Mouse (Mus musculus): Measurements from ENCODE around the gene Taar6. TPM values are rescaled to one million over a fixed set of nuclear protein-coding genes. Genes with fewer than 3 reads are reported as not detected.

The Taar6 gene
- total and polyA plus RNA-seq, 3 experiments, result not detected

GRCm38 (mm10) chr10:23942465-23942864, 43.0 kb downstream of the Taar6 start:
- TF ChIP-seq ETS1 (IDR thresholded peaks at IDR 0.05; ENCODE audit: low read depth, low read length) (no peak), MYB (IDR thresholded peaks at IDR 0.05; ENCODE audit: low read depth, low read length) (no peak), CHD1 (IDR thresholded peaks at IDR 0.05; ENCODE audit: low read depth, low read length) (no peak), ZKSCAN1 (IDR thresholded peaks at IDR 0.05; ENCODE audit: low read depth, low read length) (no peak), CTCF (IDR thresholded peaks at IDR 0.05 in 2 of 3, conservative IDR thresholded peaks at IDR 0.05 in 1 of 3; ENCODE audit: control insufficient read depth in 1 of 3, insufficient read depth in 1 of 3, low read depth in 2 of 3, low read length in 3 of 3, poor library complexity in 1 of 3, severe bottlenecking in 1 of 3) (peak; percentile 66 to 67 (median 66)), SMC3 (IDR thresholded peaks at IDR 0.05; ENCODE audit: low read depth, low read length) (peak; percentile 64), RAD21 (IDR thresholded peaks at IDR 0.05; ENCODE audit: low read depth, low read length) (peak; percentile 35), TAL1 (IDR thresholded peaks at IDR 0.05; ENCODE audit: low read length) (no peak), GABPA (IDR thresholded peaks at IDR 0.05; ENCODE audit: low read depth, low read length) (no peak), ELF1 (IDR thresholded peaks at IDR 0.05; ENCODE audit: low read depth, low read length) (no peak), TCF12 (IDR thresholded peaks at IDR 0.05; ENCODE audit: low read depth, low read length) (no peak)
- H3K27ac ChIP-seq (ENCODE audit: control insufficient read depth, low read depth, low read length), result no peak overlapping the region

GRCm38 (mm10) chr10:23938312-23938711, 47.1 kb downstream of the Taar6 start, which contains the start of gene Taar2:
Gene Taar2, plus strand, starts transcription at chr10:23938572.
- Histone ChIP-seq H3K9ac (ENCODE audit: control insufficient read depth, low read depth, low read length, poor library complexity, severe bottlenecking) (no peak within 1 kb of the TSS), H3K9me3 (replicated peaks; ENCODE audit: insufficient read depth, low read length) (no peaks in the 10 kb centered on the region), H3K27me3 (ENCODE audit: control insufficient read depth in 1 of 2, insufficient read depth in 2 of 2, low read length in 2 of 2) (no peaks in the 10 kb centered on the region; a peak in 1 of 4 replicates), H3K36me3 (ENCODE audit: control insufficient read depth in 1 of 2, insufficient read depth in 2 of 2, low read length in 2 of 2) (no peaks in the 10 kb centered on the region), H3K4me1 (ENCODE audit: control insufficient read depth in 1 of 2, insufficient read depth in 2 of 2, low read length in 2 of 2) (no peaks in the 10 kb centered on the region), H3K27ac (ENCODE audit: control insufficient read depth, low read depth, low read length) (no peak within 1 kb of the TSS), H3K4me3 (ENCODE audit: control insufficient read depth in 1 of 2, insufficient read depth in 1 of 2, low read depth in 2 of 2, low read length in 2 of 2) (no peak within 1 kb of the TSS), H3K79me2 (ENCODE audit: control insufficient read depth, insufficient read depth, low read length, poor library complexity) (no peaks in the 10 kb centered on the region)
- DNase-seq (ENCODE audit: low read depth, low spot score), result no peak
- TF ChIP-seq MYC (IDR thresholded peaks at IDR 0.05; ENCODE audit: low read depth, low read length) (no peak), CHD1 (IDR thresholded peaks at IDR 0.05; ENCODE audit: low read depth, low read length) (no peak), SIN3A (IDR thresholded peaks at IDR 0.05; ENCODE audit: low read length) (no peak), MAX (IDR thresholded peaks at IDR 0.05; ENCODE audit: low read length) (no peak), CHD2 (IDR thresholded peaks at IDR 0.05; ENCODE audit: low read length) (no peak), RAD21 (IDR thresholded peaks at IDR 0.05; ENCODE audit: low read depth, low read length) (no peak), GATA1 (IDR thresholded peaks at IDR 0.05; ENCODE audit: low read depth, low read length) (no peak), E2F4 (IDR thresholded peaks at IDR 0.05; ENCODE audit: borderline replicate concordance, low read depth, low read length) (no peak), TBP (IDR thresholded peaks at IDR 0.05; ENCODE audit: low read depth, low read length) (no peak), POLR2AphosphoS2 (IDR thresholded peaks at IDR 0.05; ENCODE audit: low read length) (no peak), MAZ (IDR thresholded peaks at IDR 0.05; ENCODE audit: low read depth, low read length) (no peak), ZMIZ1 (IDR thresholded peaks at IDR 0.05; ENCODE audit: low read depth, low read length) (no peak)

More at GRCm38 (mm10) chr10:23942465-23942864, 43.0 kb downstream of the Taar6 start:
- no peak overlapping the region for H3K9ac ChIP-seq (ENCODE audit: control insufficient read depth, low read depth, low read length, poor library complexity, severe bottlenecking)
- DNase-seq (ENCODE audit: low read depth, low spot score), result peak; percentile 64
- no peaks in the 10 kb centered on the region for H3K9me3 ChIP-seq (replicated peaks; ENCODE audit: insufficient read depth, low read length)
- H3K36me3 ChIP-seq (ENCODE audit: control insufficient read depth in 1 of 2, insufficient read depth in 2 of 2, low read length in 2 of 2), result no peaks in the 10 kb centered on the region
- no peak overlapping the region for H3K4me3 ChIP-seq (ENCODE audit: control insufficient read depth in 1 of 2, insufficient read depth in 1 of 2, low read depth in 2 of 2, low read length in 2 of 2)
- H3K27me3 ChIP-seq (ENCODE audit: control insufficient read depth in 1 of 2, insufficient read depth in 2 of 2, low read length in 2 of 2), result no peaks in the 10 kb centered on the region; a peak in 1 of 4 replicates
- no peaks in the 10 kb centered on the region for H3K4me1 ChIP-seq (ENCODE audit: control insufficient read depth in 1 of 2, insufficient read depth in 2 of 2, low read length in 2 of 2)
- no peaks in the 10 kb centered on the region for H3K79me2 ChIP-seq (ENCODE audit: control insufficient read depth, insufficient read depth, low read length, poor library complexity)
